Mouse (Mus musculus): Measurements from ENCODE around the gene Med16. TPM values are rescaled to one million over a fixed set of nuclear protein-coding genes. Genes with fewer than 3 reads are reported as not detected.
"Not testable (repeated sequence)": the region's sequence is repeated elsewhere in the genome, so short reads cannot be mapped to it uniquely, and the experiment has no call there.

Gene Med16
- polyA plus RNA-seq, 1 experiment from 2014 or later = 55.3 TPM

DNA sequence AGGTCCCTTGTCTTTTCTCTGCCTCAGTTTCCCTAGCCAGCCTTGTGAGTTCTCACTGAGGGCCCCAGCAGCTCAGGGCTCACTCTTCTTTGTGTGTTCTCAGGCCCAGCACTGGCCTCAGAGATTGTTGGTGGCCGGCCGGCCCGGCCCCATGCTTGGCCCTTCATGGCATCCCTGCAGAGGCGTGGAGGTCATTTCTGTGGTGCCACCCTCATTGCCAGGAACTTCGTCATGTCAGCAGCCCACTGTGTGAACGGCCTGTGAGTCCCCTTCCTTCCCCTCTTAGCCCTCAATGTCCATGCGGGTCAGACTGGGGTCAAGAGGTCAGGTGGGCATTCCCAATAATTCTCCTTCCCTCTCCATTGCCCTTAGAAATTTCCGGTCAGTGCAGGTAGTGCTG is 22.1 kb downstream of the Med16 start:
- Histone ChIP-seq H3K4me3 (no peak overlapping the region), H3K27me3 (peaks cover 45% of the 10 kb centered on the region), H3K4me1 (replicated peaks) (peaks cover 16% of the 10 kb centered on the region), H3K9me3 (no peaks in the 10 kb centered on the region), H3K4me2 (no peak overlapping the region), H3K27ac (no peak overlapping the region), H3K36me3 (no peaks in the 10 kb centered on the region), H3K9ac (no peak overlapping the region)
- WGBS = 77% methylated on average over 8 of the region's 8 CpGs
- no peak for ATAC-seq (ENCODE audit: low FRiP score)

GRCm38 (mm10) chr10:79886054-79886453 is 22.7 kb downstream of the Med16 start, which contains the start of gene Elane:
Elane (plus strand) TSS chr10:79886247.
- H3K27me3 ChIP-seq = peaks cover 44% of the 10 kb centered on the region
- ATAC-seq (ENCODE audit: low FRiP score) = no peak
- no peak within 1 kb of the TSS for H3K4me3 ChIP-seq
- H3K4me2 ChIP-seq = no peak within 1 kb of the TSS
- H3K4me1 ChIP-seq (replicated peaks) = peaks cover 16% of the 10 kb centered on the region
- WGBS = 83% methylated on average over 6 of the region's 6 CpGs
- H3K9me3 ChIP-seq = no peaks in the 10 kb centered on the region
- no peak within 1 kb of the TSS for H3K9ac ChIP-seq
- H3K36me3 ChIP-seq = no peaks in the 10 kb centered on the region
- no peak within 1 kb of the TSS for H3K27ac ChIP-seq

- Histone ChIP-seq H3K27me3 (peaks cover 47% of the 10 kb centered on the region), H3K4me1 (replicated peaks) (peaks cover 16% of the 10 kb centered on the region)
- not testable (repeated sequence) for ATAC-seq (ENCODE audit: low FRiP score); H3K9me3 ChIP-seq; H3K4me3 ChIP-seq; H3K9ac ChIP-seq; H3K27ac ChIP-seq; H3K36me3 ChIP-seq; H3K4me2 ChIP-seq
- WGBS = 86% methylated on average over 3 of the region's 3 CpGs
Measured at GRCm38 (mm10) chr10:79884938-79885337, 23.8 kb downstream of the Med16 start.

GRCm38 (mm10) chr10:79884446-79884845 is 24.3 kb downstream of the Med16 start:
- H3K27ac ChIP-seq = no peak overlapping the region
- 69% methylated on average over 4 of the region's 4 CpGs for WGBS
- H3K4me1 ChIP-seq (replicated peaks) = peaks cover 16% of the 10 kb centered on the region
- no peak for ATAC-seq (ENCODE audit: low FRiP score)
- no peak overlapping the region for H3K4me2 ChIP-seq
- H3K27me3 ChIP-seq = peaks cover 50% of the 10 kb centered on the region
- H3K9me3 ChIP-seq = no peaks in the 10 kb centered on the region
- H3K9ac ChIP-seq = no peak overlapping the region
- H3K36me3 ChIP-seq = no peaks in the 10 kb centered on the region
- H3K4me3 ChIP-seq = no peak overlapping the region

DNA sequence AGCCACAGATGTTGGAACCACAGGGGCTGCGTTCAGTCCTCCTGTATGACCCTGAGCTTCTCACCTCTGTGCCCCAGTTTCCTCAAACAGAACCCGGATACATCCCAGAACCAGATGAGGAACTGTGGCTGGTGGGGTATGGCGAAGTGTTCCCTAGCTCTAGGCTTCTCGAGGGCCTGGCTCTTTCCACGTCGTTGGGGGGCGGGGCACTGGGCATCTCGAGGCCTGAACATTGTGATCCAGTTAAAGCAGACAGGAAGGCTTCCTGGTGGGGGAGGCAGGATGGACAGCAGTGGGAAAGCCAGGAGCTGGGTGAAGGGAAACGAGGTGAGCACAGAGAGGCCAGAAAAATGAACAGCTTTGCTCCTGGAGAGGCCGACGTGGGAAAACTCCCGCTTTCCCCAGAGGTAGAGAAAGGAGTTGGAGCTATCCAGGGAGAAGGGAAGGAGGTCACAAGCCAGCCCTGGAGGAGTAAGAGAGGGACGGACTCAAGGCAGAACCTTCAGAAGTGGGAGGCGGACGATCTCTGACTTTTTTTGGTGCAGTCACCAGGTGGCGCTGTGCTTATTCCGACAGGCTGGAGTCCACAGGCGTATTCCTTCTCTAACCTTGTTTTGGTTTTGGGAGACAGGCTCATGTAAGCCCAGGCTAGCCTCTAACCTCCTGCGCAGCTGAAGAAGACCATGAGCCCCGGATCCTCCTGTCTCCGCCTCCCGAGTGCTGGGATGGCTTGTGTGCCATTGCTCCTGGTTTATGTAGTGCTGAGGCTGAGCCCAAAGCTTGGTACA is 25.2 kb downstream of the Med16 start:
- H3K27me3 ChIP-seq = peaks cover 50% of the 10 kb centered on the region
- ATAC-seq (ENCODE audit: low FRiP score) = no peak
- no peak overlapping the region for H3K9ac ChIP-seq
- H3K4me2 ChIP-seq = no peak overlapping the region
- peaks cover 16% of the 10 kb centered on the region for H3K4me1 ChIP-seq (replicated peaks)
- no peak overlapping the region for H3K4me3 ChIP-seq
- WGBS = 16% methylated on average over 22 of the region's 22 CpGs
- no peaks in the 10 kb centered on the region for H3K9me3 ChIP-seq
- H3K36me3 ChIP-seq = no peaks in the 10 kb centered on the region
- H3K27ac ChIP-seq = no peak overlapping the region

- no peak for ATAC-seq (ENCODE audit: low FRiP score)
- Histone ChIP-seq H3K4me3 (peak overlapping the region; percentile 7; the same call in 1 of the 2 replicates), H3K9me3 (no peaks in the 10 kb centered on the region), H3K4me2 (peak overlapping the region; percentile 40), H3K36me3 (no peaks in the 10 kb centered on the region), H3K4me1 (replicated peaks) (peaks cover 16% of the 10 kb centered on the region), H3K9ac (peak overlapping the region; percentile 43), H3K27me3 (peaks cover 45% of the 10 kb centered on the region), H3K27ac (no peak overlapping the region)
- 6% methylated on average over 22 of the region's 22 CpGs for WGBS
Measured at GRCm38 (mm10) chr10:79881981-79882380, 26.7 kb downstream of the Med16 start.

DNA sequence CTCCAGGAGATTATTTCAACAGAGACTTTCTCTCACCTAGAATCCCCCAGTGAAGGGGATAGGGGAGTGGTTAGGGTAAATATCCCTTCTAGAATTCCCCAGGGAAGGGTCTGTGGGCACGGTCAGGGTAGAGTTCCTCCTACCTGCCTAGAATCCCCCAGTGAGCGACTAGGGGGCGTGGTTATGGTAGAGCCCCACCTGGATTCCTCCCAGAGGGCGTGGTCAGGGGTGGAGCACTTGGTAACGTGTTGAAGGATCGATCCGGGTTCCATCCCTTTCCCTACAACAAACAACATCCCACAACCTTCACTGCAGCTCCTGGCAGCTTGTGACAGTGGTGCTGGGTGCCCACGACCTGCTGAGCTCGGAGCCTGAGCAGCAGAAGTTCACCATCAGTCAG is 28.0 kb downstream of the Med16 start:
- H3K4me2 ChIP-seq = no peak overlapping the region
- H3K4me3 ChIP-seq = no peak overlapping the region
- WGBS = 17% methylated on average over 9 of the region's 9 CpGs
- no peaks in the 10 kb centered on the region for H3K36me3 ChIP-seq
- no peak overlapping the region for H3K9ac ChIP-seq
- no peak for ATAC-seq (ENCODE audit: low FRiP score)
- no peaks in the 10 kb centered on the region for H3K9me3 ChIP-seq
- H3K27me3 ChIP-seq = peaks cover 45% of the 10 kb centered on the region
- peaks cover 16% of the 10 kb centered on the region for H3K4me1 ChIP-seq (replicated peaks)
- H3K27ac ChIP-seq = no peak overlapping the region

DNA sequence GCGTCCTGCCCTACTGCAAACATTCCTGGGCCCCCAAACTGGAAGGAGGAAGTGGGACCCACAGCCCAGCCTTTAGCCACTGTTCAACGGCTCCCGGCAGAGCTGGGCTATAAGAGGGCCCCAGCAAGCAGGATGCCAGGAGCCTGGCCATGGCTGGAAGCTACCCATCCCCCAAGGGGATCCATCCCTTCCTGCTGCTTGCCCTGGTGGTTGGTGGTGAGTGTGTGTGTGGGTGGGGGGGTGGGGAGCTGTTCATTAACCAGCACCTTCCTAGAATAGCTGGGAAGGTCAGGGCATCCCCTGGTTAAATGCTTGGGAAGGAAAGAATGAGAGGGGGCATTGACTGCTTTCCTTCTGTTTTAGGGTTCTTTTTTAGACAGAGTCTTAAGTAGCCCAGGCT is 29.2 kb downstream of the Med16 start:
- Histone ChIP-seq H3K4me3 (no peak overlapping the region), H3K36me3 (no peaks in the 10 kb centered on the region), H3K27ac (no peak overlapping the region), H3K4me2 (no peak overlapping the region), H3K9me3 (no peaks in the 10 kb centered on the region), H3K4me1 (replicated peaks) (peaks cover 26% of the 10 kb centered on the region), H3K27me3 (peaks cover 45% of the 10 kb centered on the region), H3K9ac (no peak overlapping the region)
- 40% methylated on average over 3 of the region's 3 CpGs for WGBS
- no peak for ATAC-seq (ENCODE audit: low FRiP score)

DNA sequence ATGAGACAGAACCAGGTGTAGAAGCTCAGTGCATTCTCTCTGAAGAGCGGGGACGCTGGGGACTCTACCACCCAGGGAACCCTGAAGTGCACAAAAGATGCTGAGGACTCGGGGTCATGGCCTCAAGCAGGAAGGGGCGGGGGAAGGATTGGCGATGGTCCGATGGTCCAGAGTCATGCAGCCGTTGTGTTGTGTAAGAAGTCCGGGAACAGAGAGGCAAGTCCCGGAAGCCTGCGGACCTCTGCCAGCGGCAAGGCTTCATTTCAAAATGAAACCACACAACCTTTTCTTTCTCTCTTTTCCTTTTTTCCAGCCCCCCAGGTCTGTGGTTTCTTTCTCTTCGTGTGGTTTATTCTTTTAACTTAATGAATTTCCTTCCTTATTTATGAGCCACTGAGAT is 31.0 kb downstream of the Med16 start:
- 43% methylated on average over 12 of the region's 12 CpGs for WGBS

DNA sequence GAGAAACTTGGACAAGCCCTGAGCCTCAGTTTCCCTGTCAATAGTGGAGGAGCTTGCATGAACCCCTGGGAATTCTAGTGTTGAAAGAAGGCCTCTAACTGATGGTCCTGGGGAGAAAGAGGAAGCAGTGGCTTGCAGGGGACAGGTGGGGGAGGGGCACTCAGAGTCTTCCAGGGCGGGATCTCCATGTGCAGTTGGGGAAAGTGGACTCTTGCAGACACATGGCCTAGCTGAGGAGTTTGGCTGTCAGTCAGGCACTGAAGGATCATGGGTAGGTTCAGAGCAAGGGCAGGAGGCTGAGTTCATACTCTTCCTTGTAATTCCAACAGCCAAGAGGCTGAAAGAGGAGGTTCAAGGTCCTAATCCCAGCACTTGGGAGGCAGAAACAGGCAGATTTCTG is 31.5 kb downstream of the Med16 start:
- 50% methylated on average over 1 of the region's 1 CpGs for WGBS
- H3K27me3 ChIP-seq = peaks cover 24% of the 10 kb centered on the region
- no peak for ATAC-seq (ENCODE audit: low FRiP score)

More for the DNA sequence above, 31.0 kb downstream of the Med16 start:
- H3K4me3 ChIP-seq = no peak overlapping the region
- H3K4me1 ChIP-seq (replicated peaks) = peaks cover 25% of the 10 kb centered on the region
- no peak overlapping the region for H3K9ac ChIP-seq
- no peaks in the 10 kb centered on the region for H3K9me3 ChIP-seq
- peaks cover 30% of the 10 kb centered on the region for H3K27me3 ChIP-seq
- H3K27ac ChIP-seq = no peak overlapping the region
- no peaks in the 10 kb centered on the region for H3K36me3 ChIP-seq
- no peak overlapping the region for H3K4me2 ChIP-seq
- no peak for ATAC-seq (ENCODE audit: low FRiP score)

DNA sequence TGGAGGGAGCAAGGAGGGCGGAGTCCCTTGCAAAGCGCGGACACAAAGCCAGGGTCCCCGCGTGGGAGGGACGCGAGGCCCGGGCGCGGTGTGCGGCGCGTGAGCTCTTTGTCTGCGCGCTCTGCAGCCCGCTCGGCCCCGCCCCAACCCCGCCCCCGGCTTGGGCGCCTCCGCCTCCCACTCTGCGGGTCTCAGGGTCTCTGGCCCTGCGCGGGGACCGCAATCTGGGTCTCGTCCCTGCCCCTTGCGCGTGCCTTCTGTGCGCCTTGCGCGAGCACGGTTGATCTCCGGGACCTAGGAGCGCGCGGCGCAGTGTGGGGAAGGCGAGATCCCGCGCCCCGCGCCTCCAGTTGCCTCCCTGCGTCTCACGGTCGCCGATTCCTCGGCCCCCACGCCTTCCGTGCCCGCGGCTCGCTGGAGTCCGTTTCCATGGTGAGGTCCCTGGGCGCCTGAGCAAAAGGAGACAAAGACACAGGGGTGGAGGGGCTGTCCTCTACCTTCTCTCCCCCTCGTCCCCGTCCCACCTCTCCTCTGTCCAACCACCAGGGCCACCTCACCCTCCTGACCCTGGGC is 34.3 kb downstream of the Med16 start, which contains the start of the genes Prtn3 and Plppr3:
Prtn3 (plus strand) TSS at position 187 of the 573 bp plus-strand sequence.
Plppr3 (minus strand) TSS at position 345 of the 573 bp plus-strand sequence.
- Histone ChIP-seq H3K27ac (peak within 1 kb of the TSS; percentile 96), H3K4me3 (peak within 1 kb of the TSS; percentile 63), H3K4me1 (replicated peaks) (peaks cover 48% of the 10 kb centered on the region), H3K36me3 (peaks cover 25% of the 10 kb centered on the region), H3K9me3 (no peaks in the 10 kb centered on the region), H3K9ac (peak within 1 kb of the TSS; percentile 97), H3K27me3 (no peaks in the 10 kb centered on the region), H3K4me2 (peak within 1 kb of the TSS; percentile 98)
- ATAC-seq (ENCODE audit: low FRiP score) = peak; percentile 91
- WGBS = under 1% methylated on average over 42 of the region's 57 CpGs

More for the DNA sequence above, 31.5 kb downstream of the Med16 start:
- no peak overlapping the region for H3K9ac ChIP-seq
- H3K36me3 ChIP-seq = no peaks in the 10 kb centered on the region
- peaks cover 27% of the 10 kb centered on the region for H3K4me1 ChIP-seq (replicated peaks)
- H3K4me2 ChIP-seq = no peak overlapping the region
- H3K27ac ChIP-seq = no peak overlapping the region
- no peak overlapping the region for H3K4me3 ChIP-seq
- H3K9me3 ChIP-seq = no peaks in the 10 kb centered on the region

DNA sequence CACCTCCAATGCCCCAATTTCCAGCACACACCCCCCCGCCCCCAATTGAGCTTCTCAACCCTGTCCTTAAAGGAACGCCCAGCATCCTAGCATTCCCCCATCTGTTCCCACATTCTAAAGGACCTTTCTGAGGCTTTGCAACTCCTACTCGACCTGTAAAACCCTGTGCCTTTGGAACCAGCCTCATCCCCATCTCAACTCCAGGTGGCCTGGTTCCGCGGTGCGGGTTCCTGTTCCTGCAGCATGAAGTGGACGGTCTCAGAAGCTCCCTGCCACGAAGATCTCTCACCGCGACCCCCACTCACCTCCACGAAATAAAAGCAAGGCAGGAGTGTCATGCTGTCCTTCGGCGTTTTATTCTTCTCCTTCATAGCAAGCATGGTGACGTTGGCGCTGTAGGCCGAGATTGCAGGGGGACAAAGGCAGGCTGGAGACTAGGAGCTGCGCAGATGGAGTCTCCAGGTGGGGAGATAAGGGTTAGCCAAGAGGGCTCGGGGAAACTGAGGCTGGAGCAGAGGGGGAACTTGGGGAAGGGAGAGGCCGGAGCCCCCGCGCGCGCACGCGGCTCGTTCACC is 34.9 kb downstream of the Med16 start:
- Histone ChIP-seq H3K27ac (peak overlapping the region; percentile 96), H3K4me2 (peak overlapping the region; percentile 98), H3K4me3 (peak overlapping the region; percentile 63), H3K4me1 (replicated peaks) (peaks cover 54% of the 10 kb centered on the region), H3K9ac (peak overlapping the region; percentile 97), H3K9me3 (no peaks in the 10 kb centered on the region), H3K36me3 (peaks cover 30% of the 10 kb centered on the region), H3K27me3 (no peaks in the 10 kb centered on the region)
- ATAC-seq (ENCODE audit: low FRiP score) = peak; percentile 13
- under 1% methylated on average over 26 of the region's 26 CpGs for WGBS
